Mouse (Mus musculus): ENCODE results near the gene Trp53inp2. TPM values are rescaled to one million over a fixed set of nuclear protein-coding genes. Genes with fewer than 3 reads are reported as not detected.

Gene Trp53inp2
- total RNA-seq (2021): 100 to 1,000 TPM; 468 to 507 TPM

- no peak for DNase-seq
- intact Hi-C loops (cut with DNase I): loop anchor here (1.0 kb wide), 1 partner anchor 104 kb away; the partner anchor contains the start of gene Map1lc3a
Observed at GRCm38 (mm10) chr2:155380261-155381059, at the start of gene Trp53inp2. TSS of gene Trp53inp2 (plus strand) at chr2:155381059.

GRCm38 (mm10) chr2:155331351-155331750, 49.5 kb upstream of the Trp53inp2 start:
- intact Hi-C loops (cut with DNase I): no loop called here

GRCm38 (mm10) chr2:155333421-155333820, 47.4 kb upstream of the Trp53inp2 start:
- DNase-seq: no peak
- intact Hi-C loops (cut with DNase I): no loop called here

More at GRCm38 (mm10) chr2:155331351-155331750, 49.5 kb upstream of the Trp53inp2 start:
- no peak for DNase-seq

DNA sequence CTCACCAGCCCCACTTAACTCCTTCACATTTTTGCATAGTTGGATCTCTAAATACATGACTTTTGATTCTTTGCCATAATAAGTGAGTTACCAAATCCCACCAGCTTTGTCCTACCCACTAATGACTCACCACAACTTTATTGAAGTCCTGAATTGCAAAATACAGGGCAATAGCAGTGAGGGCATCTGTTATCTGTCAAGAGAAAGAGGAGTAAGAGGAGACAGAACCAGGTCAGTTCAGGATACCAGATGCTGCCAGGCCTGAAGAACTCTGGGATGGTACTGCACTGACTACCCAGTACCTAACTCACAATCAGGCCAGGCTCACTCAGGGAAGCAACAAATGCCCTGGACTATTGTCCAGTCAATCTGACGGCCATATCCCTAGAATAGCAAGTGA, 45.6 kb upstream of the Trp53inp2 start:
- DNase-seq: no peak
- intact Hi-C loops (cut with DNase I): no loop called here

DNA sequence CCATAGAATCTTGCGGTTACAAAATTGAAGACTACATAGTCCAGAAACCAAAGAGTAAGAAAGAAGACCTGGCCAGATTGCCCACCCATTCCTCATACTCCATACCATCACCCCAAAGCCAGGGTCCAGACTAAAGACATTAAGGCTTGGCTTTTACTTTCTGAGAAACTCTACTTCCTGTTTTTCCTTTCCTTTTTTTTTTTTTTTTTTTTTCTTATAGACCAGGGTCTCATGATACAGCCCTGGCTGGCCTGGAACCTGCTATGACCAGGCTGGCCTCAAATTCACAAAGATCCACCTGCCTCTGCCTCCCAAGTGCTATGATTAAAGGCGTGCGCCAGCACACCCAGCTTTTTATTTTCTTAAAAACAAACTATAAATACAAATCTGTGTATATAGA, 44.6 kb upstream of the Trp53inp2 start:
- intact Hi-C loops (cut with DNase I): no loop called here
- DNase-seq: no peak

DNA sequence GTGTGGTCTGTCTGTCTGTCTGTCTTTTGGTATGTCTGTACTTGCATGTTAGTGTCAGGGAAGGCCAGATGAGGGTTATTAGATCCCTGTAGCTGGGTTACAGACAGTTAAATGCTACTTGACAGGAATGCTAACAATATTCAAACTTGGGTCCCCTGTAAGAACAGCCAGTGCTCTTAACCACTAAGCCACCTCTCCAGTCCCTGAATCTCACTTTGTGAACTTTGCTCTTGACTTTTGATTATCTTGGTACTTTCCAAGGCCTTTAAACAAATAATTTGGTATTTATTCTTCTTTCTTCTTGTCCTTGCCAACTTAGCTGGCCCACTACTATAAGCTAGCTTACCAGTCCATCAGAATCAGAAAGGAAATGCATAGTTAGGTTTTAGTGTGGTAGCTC, 40.7 kb upstream of the Trp53inp2 start:
- intact Hi-C loops (cut with DNase I): no loop called here
- no peak for DNase-seq

- no peak for DNase-seq
- intact Hi-C loops (cut with DNase I): no loop called here
Observed at GRCm38 (mm10) chr2:155346670-155347069, 34.2 kb upstream of the Trp53inp2 start.

GRCm38 (mm10) chr2:155354402-155354801, 26.5 kb upstream of the Trp53inp2 start:
- intact Hi-C loops (cut with DNase I): no loop called here
- no peak for DNase-seq

GRCm38 (mm10) chr2:155356971-155357591, 23.8 kb upstream of the Trp53inp2 start, which contains the start of gene Pigu:
TSS of gene Pigu (minus strand) at chr2:155357430.
- peak; percentile 89 to 91 for DNase-seq
- intact Hi-C loops (cut with DNase I): no loop called here

GRCm38 (mm10) chr2:155357686-155358399, 23.0 kb upstream of the Trp53inp2 start:
- peak in 1 of 2 experiments; percentile 21 for DNase-seq

DNA sequence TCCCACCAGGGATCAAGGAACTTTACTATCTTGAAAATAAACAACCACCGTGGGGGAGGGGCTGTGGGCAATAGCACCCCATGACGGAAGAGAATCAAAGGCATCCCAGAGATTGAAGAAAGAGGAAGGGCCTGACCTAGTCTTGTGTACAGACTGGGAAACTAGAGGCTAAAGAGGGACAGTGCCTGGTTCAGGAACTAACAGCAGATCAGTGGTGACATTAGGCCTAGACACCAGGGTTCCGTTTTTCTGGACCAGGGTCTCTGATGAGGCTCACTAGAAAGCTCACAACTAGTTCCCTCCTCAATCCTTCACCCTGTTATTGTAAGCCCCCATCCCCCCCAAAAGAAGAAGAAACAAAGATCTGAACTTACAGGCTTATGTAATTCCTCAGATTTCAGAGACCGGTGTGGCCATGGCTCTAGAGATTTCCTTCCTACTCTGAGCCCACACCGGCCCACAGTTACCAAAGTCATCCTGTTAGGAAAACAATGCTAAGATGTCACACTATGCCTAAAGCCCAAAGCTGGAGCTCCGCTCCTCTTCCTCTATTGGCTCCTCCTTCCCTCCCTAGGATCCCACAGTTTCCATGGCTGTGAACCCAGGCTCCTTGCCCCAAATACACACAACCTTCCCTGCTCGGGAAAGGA, 13.1 kb upstream of the Trp53inp2 start:
- intact Hi-C loops (cut with DNase I): no loop called here
- DNase-seq: no peak

More at GRCm38 (mm10) chr2:155357686-155358399, 23.0 kb upstream of the Trp53inp2 start:
- intact Hi-C loops (cut with DNase I): no loop called here

DNA sequence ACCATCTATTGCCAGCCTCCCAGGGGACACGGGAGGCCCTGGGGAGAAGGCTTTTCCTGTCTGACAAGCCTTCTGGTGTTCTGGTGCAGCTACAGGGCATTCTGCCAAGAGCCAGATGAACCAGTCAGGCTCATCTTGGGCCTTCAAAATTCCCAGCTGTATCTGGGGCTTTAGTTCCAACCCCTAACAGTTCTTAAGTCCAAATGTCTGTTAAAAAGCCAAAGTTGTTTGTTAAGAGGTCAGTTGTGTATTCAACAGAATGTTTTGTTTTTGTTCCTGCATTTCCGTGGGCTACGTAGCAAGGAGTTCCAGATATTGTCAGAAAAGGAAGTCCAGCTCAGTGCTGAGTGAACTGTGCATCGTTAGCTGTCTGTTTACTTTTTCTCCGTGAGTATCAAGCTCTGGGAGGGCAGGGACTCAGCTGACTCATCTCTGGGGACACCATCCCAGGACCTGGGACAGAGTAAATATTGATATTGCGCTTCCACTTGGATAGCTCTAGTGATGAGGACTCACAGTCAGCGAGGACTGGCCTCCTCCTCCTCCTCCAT, 11.5 kb upstream of the Trp53inp2 start:
- peak; percentile 68 to 77 for DNase-seq
- intact Hi-C loops (cut with DNase I): no loop called here

- intact Hi-C loops (cut with DNase I): no loop called here
- no peak for DNase-seq
Observed at GRCm38 (mm10) chr2:155372451-155372850, 8.4 kb upstream of the Trp53inp2 start.

GRCm38 (mm10) chr2:155373302-155373701, 7.6 kb upstream of the Trp53inp2 start:
- no peak for DNase-seq
- intact Hi-C loops (cut with DNase I): no loop called here

DNA sequence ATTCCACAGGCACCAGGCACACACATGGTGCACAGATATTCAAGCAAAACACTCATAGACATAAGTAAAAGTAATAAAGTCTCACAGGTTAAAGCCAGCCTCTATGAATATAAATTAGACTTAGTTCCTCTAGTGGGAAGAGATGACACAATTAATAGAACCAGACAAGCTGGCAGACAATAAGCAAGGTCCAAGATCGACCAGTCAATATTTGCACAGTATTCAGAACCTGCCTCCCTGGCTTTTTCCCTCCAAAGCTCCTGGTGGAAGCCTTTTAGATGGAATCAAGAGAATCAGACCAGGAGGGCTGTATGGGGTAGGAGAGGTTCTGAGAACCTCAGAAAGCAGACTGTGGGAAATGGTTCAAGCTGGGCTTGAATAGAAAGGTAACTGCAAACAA, 7.0 kb upstream of the Trp53inp2 start:
- no peak for DNase-seq
- intact Hi-C loops (cut with DNase I): no loop called here

DNA sequence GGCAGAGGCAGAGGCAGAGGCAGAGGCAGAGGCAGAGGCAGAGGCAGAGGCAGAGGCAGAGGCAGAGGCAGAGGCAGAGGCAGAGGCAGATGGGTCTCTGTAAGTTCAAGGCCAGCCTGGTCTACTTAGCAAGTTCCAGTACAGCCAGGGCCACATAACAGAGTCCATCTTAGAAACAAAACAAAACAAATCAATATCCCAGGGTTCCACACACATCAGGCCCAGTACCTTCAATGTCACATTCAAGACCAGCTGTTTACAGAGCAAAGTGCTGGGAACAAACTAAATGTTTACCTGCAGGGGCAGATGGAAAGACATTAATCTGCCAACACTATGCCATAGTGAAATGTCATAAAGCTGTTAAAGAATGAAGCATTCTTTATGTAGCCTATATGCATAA, 6.3 kb upstream of the Trp53inp2 start:
- no peak for DNase-seq
- intact Hi-C loops (cut with DNase I): no loop called here

- intact Hi-C loops (cut with DNase I): no loop called here
- DNase-seq: no peak
Observed at GRCm38 (mm10) chr2:155376191-155376590, 4.7 kb upstream of the Trp53inp2 start.

GRCm38 (mm10) chr2:155381060-155381437, 190 bp downstream of the Trp53inp2 start:
- intact Hi-C loops (cut with DNase I): loop anchor here (1.0 kb wide), 1 partner anchor 105 kb away; the partner anchor contains the start of gene Map1lc3a
- no peak for DNase-seq

DNA sequence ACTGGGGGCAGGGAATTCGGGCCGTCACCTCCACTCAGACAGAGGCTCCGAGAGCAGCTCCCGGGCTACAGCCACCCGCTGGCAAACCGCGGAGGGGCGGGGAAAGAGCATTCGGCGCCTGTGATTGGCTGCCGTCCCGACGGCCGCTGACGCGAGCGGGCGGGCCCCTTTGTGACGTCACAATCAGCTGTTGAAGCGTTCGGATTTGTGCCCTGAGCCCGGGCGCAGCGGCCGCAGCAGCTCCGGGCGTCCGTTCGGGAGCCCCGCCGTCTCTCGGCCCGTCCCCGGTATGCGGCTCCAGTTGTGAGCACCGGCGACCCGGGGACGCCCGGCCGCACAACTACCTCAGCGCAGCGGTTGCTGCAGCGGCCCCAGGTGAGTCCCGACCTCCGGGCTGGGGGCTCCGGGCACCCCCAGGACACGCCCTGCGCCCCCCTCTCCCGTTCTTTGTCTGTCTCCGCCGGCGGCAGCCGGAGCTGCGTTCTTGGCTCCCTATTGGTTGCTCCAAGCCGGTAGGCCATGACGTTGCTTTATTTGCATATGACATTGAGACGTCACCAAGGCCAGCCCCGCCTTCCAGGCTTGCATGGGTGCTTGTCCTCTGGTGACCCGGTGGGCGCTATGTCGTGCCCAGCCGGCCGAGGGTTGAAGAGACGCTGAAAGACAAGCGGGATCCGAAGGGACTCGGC, 928 bp downstream of the Trp53inp2 start:
- DNase-seq: peak; percentile 99
- intact Hi-C loops (cut with DNase I): loop anchor here (1.0 to 2.0 kb wide), 2 partner anchors 105 to 145 kb away; partner anchors contain the start of genes Dynlrb1 and Map1lc3a

GRCm38 (mm10) chr2:155382332-155382700, 1.5 kb downstream of the Trp53inp2 start:
- intact Hi-C loops (cut with DNase I): loop anchor here (2.0 kb wide), 1 partner anchor 146 kb away; the partner anchor contains the start of gene Dynlrb1

More at GRCm38 (mm10) chr2:155382332-155382700, 1.5 kb downstream of the Trp53inp2 start:
- no peak for DNase-seq

Data from heart, postnatal 36 days (tissue).